Mouse (Mus musculus) midbrain, embryonic 11.5 days (tissue): ENCODE data around the gene Krtap1-4. TPM values are rescaled to one million over a fixed set of nuclear protein-coding genes. Genes with fewer than 3 reads are reported as not detected.
"Not testable (repeated sequence)": the region's sequence is repeated elsewhere in the genome, so short reads cannot be mapped to it uniquely, and the experiment has no call there.

Experiments
- ATAC-seq: fragments of 200-750 bp; cut with Nextera tagmentation; 2 replicates; pipeline ENCODE4 v1.8.0; 2017; ENCODE audit warnings: moderate TSS enrichment, moderate library complexity; ENCODE audit not compliant: low FRiP score
- DNase-seq: peaks from one replicate; pipeline ENCODE4 v3.0.0; 2015; ENCODE audit warnings: low spot score; ENCODE audit errors: missing footprints
- H3K27ac ChIP-seq: fragments of 300-500 bp; sonication (generic); 2 replicates; pipeline ENCODE4 v1.5.1; 2014; ENCODE audit warnings: low read depth, low read length
- H3K27me3 ChIP-seq: fragments of 300-500 bp; sonication (generic); 2 replicates; pipeline ENCODE4 v1.6.1; 2014; ENCODE audit warnings: mild to moderate bottlenecking, low read length, moderate library complexity, mixed read lengths; ENCODE audit not compliant: control insufficient read depth, insufficient read depth
- H3K36me3 ChIP-seq: fragments of 300-500 bp; sonication (generic); 2 replicates; pipeline ENCODE4 v1.6.1; 2014; ENCODE audit warnings: mild to moderate bottlenecking, low read length, moderate library complexity, mixed read lengths; ENCODE audit not compliant: control insufficient read depth, insufficient read depth
- H3K4me1 ChIP-seq: fragments of 300-500 bp; sonication (generic); 2 replicates; pipeline ENCODE4 v1.6.1; 2014; ENCODE audit warnings: low read length; ENCODE audit not compliant: control insufficient read depth, insufficient read depth
- H3K4me2 ChIP-seq: fragments of 300-500 bp; sonication (generic); 2 replicates; pipeline ENCODE4 v1.6.1; 2014; ENCODE audit warnings: mild to moderate bottlenecking, moderate library complexity
- H3K4me3 ChIP-seq: fragments of 300-500 bp; sonication (generic); 2 replicates; pipeline ENCODE4 v1.5.1; 2014; ENCODE audit warnings: low read depth, low read length
- H3K9ac ChIP-seq: fragments of 300-500 bp; sonication (generic); 2 replicates; pipeline ENCODE4 v1.6.1; 2014; ENCODE audit warnings: low read length
- H3K9me3 ChIP-seq: fragments of 300-500 bp; sonication (generic); 2 replicates; pipeline ENCODE4 v1.6.1; 2016; ENCODE audit warnings: low read length; ENCODE audit not compliant: control insufficient read depth
- WGBS: fragments of 180-500 bp; shearing (Covaris S2); extraction: QIAGEN DNeasy Blood & Tissue Kit; methylation state at CpG from one replicate; pipeline ENCODE4 v1.1.7; 2014; 5-methylcytosine and 5-hydroxymethylcytosine counted together
- polyA plus RNA-seq: library from polyadenylated mRNA; unstranded; fragments of >200 nt; fragmentation: Nextera tagmentation; extraction: Ambion mirVana; gene quantifications from 2 replicates; pipeline ENCODE4 v1.2.1, GENCODE M21; 2014

The Krtap1-4 gene
- polyA plus RNA-seq: not detected in 2 replicates

- no peaks in the 10 kb centered on the region for H3K4me1 ChIP-seq
- H3K4me3 ChIP-seq: no peak within 1 kb of the TSS
- no peaks in the 10 kb centered on the region for H3K27me3 ChIP-seq
- no peak for DNase-seq
- ATAC-seq: no peak
- no peak within 1 kb of the TSS for H3K9ac ChIP-seq
- no peaks in the 10 kb centered on the region for H3K9me3 ChIP-seq
- WGBS: 74% methylated on average over 5 of the region's 5 CpGs
- no peak within 1 kb of the TSS for H3K27ac ChIP-seq
- no peaks in the 10 kb centered on the region for H3K36me3 ChIP-seq
- H3K4me2 ChIP-seq: no peak within 1 kb of the TSS
Measured at GRCm38 (mm10) chr11:99583245-99583704, at the start of gene Krtap1-4. Krtap1-4 (minus strand) TSS chr11:99583654.

DNA sequence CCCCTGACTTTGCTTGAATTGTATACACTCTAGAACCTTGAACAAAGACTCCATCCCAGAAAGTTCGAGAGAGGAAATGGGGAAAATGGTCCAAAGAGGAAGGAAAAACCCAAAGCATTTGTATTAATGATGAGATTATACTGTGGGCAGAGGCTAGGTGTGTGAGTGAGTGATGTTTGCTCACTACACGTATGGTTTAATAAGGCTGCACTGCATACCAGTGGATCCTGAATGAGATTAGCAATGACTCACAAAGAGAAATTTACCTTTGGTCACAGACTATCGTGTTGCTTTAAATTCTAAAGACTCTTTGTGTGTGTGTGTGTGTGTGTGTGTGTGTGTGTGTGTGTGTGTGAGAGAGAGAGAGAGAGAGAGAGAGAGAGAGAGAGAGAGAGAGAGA lies 47.4 kb upstream of the Krtap1-4 start:
- no peak overlapping the region for H3K4me3 ChIP-seq
- H3K4me1 ChIP-seq: no peaks in the 10 kb centered on the region
- no peak overlapping the region for H3K27ac ChIP-seq
- 75% methylated on average over 3 of the region's 3 CpGs for WGBS
- no peaks in the 10 kb centered on the region for H3K9me3 ChIP-seq
- H3K4me2 ChIP-seq: no peak overlapping the region
- H3K27me3 ChIP-seq: no peaks in the 10 kb centered on the region
- no peak for ATAC-seq
- DNase-seq: no peak
- H3K9ac ChIP-seq: no peak overlapping the region
- no peaks in the 10 kb centered on the region for H3K36me3 ChIP-seq

- WGBS: 86% methylated on average over 4 of the region's 4 CpGs
- H3K4me1 ChIP-seq: no peaks in the 10 kb centered on the region
- H3K36me3 ChIP-seq: no peaks in the 10 kb centered on the region
- H3K4me2 ChIP-seq: no peak within 1 kb of the TSS
- H3K4me3 ChIP-seq: no peak within 1 kb of the TSS
- ATAC-seq: no peak
- no peaks in the 10 kb centered on the region for H3K27me3 ChIP-seq
- no peak within 1 kb of the TSS for H3K27ac ChIP-seq
- no peak for DNase-seq
- no peak within 1 kb of the TSS for H3K9ac ChIP-seq
- no peaks in the 10 kb centered on the region for H3K9me3 ChIP-seq
Measured at GRCm38 (mm10) chr11:99628138-99628537, 44.7 kb upstream of the Krtap1-4 start, which contains the start of gene Krtap4-1. Krtap4-1 (minus strand) TSS chr11:99628238.

DNA sequence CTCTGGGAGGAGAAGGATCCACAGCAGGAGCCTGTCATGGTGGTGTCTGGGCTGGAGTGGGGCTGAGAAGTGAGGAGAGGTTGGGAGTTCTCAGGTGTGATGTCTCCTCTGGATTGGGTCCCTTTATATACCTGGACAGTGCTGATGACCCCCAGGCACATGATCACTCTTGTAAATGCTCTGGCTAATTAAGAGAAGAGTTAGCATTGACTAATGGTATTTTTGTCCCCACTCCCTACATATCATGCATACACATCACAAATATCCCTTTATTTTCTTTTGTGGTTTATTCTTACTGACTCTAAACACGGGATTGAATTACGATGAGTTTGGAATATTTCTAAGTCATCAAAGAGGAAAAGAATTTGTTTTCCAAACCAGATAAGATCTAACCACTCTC lies 36.9 kb upstream of the Krtap1-4 start, which contains the start of gene Gm11562:
TSS of gene Gm11562 (minus strand) at position 101 of the 400 bp plus-strand sequence.
- DNase-seq (no peak), ATAC-seq (no peak)
- WGBS: 88% methylated on average over 2 of the region's 2 CpGs
- Histone ChIP-seq H3K36me3 (no peaks in the 10 kb centered on the region), H3K4me3 (no peak within 1 kb of the TSS), H3K4me2 (no peak within 1 kb of the TSS), H3K9me3 (no peaks in the 10 kb centered on the region), H3K4me1 (no peaks in the 10 kb centered on the region), H3K27me3 (no peaks in the 10 kb centered on the region), H3K9ac (no peak within 1 kb of the TSS), H3K27ac (no peak within 1 kb of the TSS)

GRCm38 (mm10) chr11:99614796-99615363 lies 31.4 kb upstream of the Krtap1-4 start, which contains the start of gene Krtap2-4:
Krtap2-4 (minus strand) TSS chr11:99614846.
- Histone ChIP-seq H3K4me2 (no peak within 1 kb of the TSS), H3K9me3 (no peaks in the 10 kb centered on the region), H3K9ac (no peak within 1 kb of the TSS), H3K27ac (no peak within 1 kb of the TSS), H3K27me3 (no peaks in the 10 kb centered on the region), H3K36me3 (no peaks in the 10 kb centered on the region), H3K4me3 (no peak within 1 kb of the TSS), H3K4me1 (no peaks in the 10 kb centered on the region)
- DNase-seq (no peak), ATAC-seq (no peak)
- 74% methylated on average over 3 of the region's 3 CpGs for WGBS

GRCm38 (mm10) chr11:99610089-99610488 lies 26.6 kb upstream of the Krtap1-4 start, which contains the start of gene Gm11937:
Gm11937 (minus strand) TSS chr11:99610189.
- DNase-seq, H3K4me1 ChIP-seq, H3K4me2 ChIP-seq, H3K36me3 ChIP-seq, H3K9ac ChIP-seq, H3K9me3 ChIP-seq, H3K4me3 ChIP-seq, H3K27me3 ChIP-seq, ATAC-seq, H3K27ac ChIP-seq: not testable (repeated sequence)
- 82% methylated on average over 1 of the region's 2 CpGs for WGBS

DNA sequence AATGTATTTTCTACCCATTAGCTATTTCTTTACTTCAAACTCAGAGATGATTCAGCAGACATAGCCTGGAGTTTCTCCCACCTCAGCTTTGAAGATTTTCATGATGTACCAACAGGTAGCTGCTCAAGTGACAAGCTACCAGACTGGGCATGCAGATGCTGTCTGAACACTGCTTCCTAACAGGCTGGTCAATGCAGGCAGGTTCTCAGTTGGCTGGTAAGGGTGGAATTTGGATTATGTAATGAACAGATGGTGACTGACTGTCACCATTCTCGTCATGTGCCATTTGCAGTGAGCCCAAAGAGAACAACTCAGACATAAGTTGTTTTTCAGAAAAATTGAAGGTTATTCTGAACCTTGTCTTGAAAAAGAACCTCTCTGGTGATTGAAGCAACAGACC lies 25.7 kb upstream of the Krtap1-4 start:
- DNase-seq: no peak
- no peak overlapping the region for H3K9ac ChIP-seq
- 75% methylated on average over 1 of the region's 1 CpGs for WGBS
- no peaks in the 10 kb centered on the region for H3K27me3 ChIP-seq
- H3K36me3 ChIP-seq: no peaks in the 10 kb centered on the region
- H3K4me3 ChIP-seq: no peak overlapping the region
- no peak overlapping the region for H3K4me2 ChIP-seq
- H3K9me3 ChIP-seq: no peaks in the 10 kb centered on the region
- ATAC-seq: no peak
- no peak overlapping the region for H3K27ac ChIP-seq
- H3K4me1 ChIP-seq: no peaks in the 10 kb centered on the region

GRCm38 (mm10) chr11:99603208-99603607 lies 19.8 kb upstream of the Krtap1-4 start, which contains the start of gene Gm11938:
Gm11938 (minus strand) TSS chr11:99603308.
- not testable (repeated sequence) for H3K4me2 ChIP-seq, H3K4me3 ChIP-seq, H3K4me1 ChIP-seq, H3K27ac ChIP-seq, H3K27me3 ChIP-seq, DNase-seq, H3K9me3 ChIP-seq, H3K9ac ChIP-seq, H3K36me3 ChIP-seq, ATAC-seq
- WGBS: 73% methylated on average over 1 of the region's 1 CpGs

DNA sequence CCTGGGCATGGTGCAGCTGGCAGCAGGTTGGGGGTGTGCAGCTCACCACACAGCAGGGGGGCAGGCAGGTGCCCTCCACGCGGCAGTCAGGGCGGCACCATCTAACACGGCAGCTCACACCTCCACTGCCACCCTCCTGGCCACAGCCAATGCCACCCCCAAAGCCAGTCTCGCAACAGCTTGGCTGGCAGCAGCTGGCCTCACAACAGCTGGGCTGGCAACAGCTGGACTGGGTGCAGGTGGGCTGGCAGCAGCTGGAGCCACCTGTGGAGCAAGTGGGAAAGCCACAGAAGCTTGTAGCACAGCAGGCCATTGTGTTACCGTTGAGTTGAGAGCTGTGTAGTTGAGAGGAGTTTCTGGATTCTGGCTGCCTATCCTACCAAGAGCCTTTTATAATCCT lies 14.3 kb upstream of the Krtap1-4 start, which contains the start of gene Krtap9-3:
TSS of gene Krtap9-3 (minus strand) at position 364 of the 400 bp plus-strand sequence.
- not testable (repeated sequence) for ATAC-seq, H3K9me3 ChIP-seq, DNase-seq, H3K4me3 ChIP-seq, H3K27ac ChIP-seq, H3K4me2 ChIP-seq, H3K4me1 ChIP-seq, H3K9ac ChIP-seq, H3K36me3 ChIP-seq, H3K27me3 ChIP-seq
- 87% methylated on average over 6 of the region's 6 CpGs for WGBS
